Mouse (Mus musculus) bone marrow, adult 2 months (tissue): ENCODE results near the gene Eif2a.

Experiments
- CTCF ChIP-seq: fragments of 200-500 bp; IDR thresholded peaks from 2 replicates; pipeline ENCODE4 v1.5.1; 2011; ENCODE audit warnings: low read length, control low read depth; ENCODE audit not compliant: control insufficient read depth, insufficient read depth
- POLR2A ChIP-seq: fragments of 200-500 bp; IDR thresholded peaks from 2 replicates; pipeline ENCODE4 v1.6.1; 2011; ENCODE audit warnings: low read depth, mild to moderate bottlenecking, control low read depth, low read length, borderline replicate concordance; ENCODE audit not compliant: control insufficient read depth

- TF ChIP-seq CTCF (no peak), POLR2A (no peak)
These were observed 20.9 kb upstream of the Eif2a start for GRCm38 (mm10) chr3:58504676-58505075.
